Mouse (Mus musculus) ES-E14 (cell line): ENCODE results near the gene Esr2.

Experiments used
- CHD2 ChIP-seq: IDR thresholded peaks from 2 replicates; pipeline ENCODE4 v1.6.1; 2014; ENCODE audit warnings: mild to moderate bottlenecking, low read depth, low read length, inconsistent platforms
- HCFC1 ChIP-seq: IDR thresholded peaks from 2 replicates; pipeline ENCODE4 v1.6.1; 2012; ENCODE audit warnings: low read length, inconsistent platforms, borderline replicate concordance; ENCODE audit not compliant: insufficient read depth
- MAFK ChIP-seq: IDR thresholded peaks from 2 replicates; pipeline ENCODE4 v1.6.1; 2014; ENCODE audit warnings: mild to moderate bottlenecking, low read depth, low read length, inconsistent platforms; ENCODE audit not compliant: insufficient read depth
- ZC3H11A ChIP-seq: IDR thresholded peaks from 2 replicates; pipeline ENCODE4 v1.6.1; 2012; ENCODE audit warnings: low read depth, mild to moderate bottlenecking, inconsistent platforms, low read length, borderline replicate concordance
- ZNF384 ChIP-seq: IDR thresholded peaks from 2 replicates; pipeline ENCODE4 v1.6.1; 2012; ENCODE audit warnings: low read depth, low read length, inconsistent platforms

GRCm38 (mm10) chr12:76179527-76179926 is 2.5 kb upstream of the Esr2 start:
- TF ChIP-seq ZC3H11A (no peak), HCFC1 (no peak), ZNF384 (no peak), MAFK (no peak), CHD2 (no peak)
